Mouse (Mus musculus): ENCODE measurements around the gene Ccdc57. TPM values are rescaled to one million over a fixed set of nuclear protein-coding genes. Genes with fewer than 3 reads are reported as not detected.
"Not testable (repeated sequence)": the region's sequence is repeated elsewhere in the genome, so short reads cannot be mapped to it uniquely, and the experiment has no call there.

The Ccdc57 gene
- total RNA-seq, 2 experiments from 2014 or later, result 1.7 to 1.8 TPM

DNA sequence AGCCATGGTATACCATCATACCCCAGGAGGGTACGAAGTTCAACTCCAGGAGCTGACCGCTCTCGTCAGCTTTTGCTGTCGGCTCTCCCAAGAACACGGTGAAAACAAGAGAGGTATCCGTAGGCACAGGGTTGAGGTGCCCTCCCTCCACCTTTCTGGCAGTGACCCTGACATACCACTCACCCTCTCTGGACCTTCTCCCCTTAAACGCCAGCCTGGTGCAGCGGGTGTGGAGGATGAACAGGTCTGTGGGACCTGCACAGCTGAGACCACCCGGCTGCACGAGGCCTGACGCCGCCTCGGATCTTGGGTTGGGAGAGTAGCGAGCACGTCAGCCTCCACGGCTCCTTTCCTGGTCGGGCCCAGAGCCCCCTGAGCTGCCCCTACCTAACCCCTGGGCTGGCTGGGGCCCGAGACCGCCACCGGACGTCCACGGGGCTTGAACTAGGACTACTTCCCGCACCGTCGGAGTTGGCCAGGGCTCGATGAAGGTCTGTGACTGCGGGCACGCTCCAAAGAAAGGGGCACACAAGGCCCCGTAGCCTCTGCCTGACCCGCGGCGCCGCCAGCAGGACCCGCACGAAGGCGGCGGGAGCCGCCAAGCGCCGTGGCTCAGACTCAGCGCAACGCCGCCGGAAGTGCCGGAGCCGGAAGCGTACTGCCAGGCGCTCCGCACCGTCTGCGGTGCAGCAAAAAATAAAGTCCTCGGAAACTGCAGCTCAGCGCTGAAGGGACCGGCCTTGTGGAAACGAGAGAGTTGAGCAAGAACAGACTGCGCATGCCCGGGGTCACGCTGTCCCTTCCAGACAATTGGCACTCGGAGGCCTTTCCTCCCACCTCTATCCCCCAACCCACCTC lies 136.7 kb downstream of the Ccdc57 start, which contains the start of gene Dus1l:
Dus1l (minus strand) TSS at position 648 of the 858 bp plus-strand sequence.
- intact Hi-C loops (cut with DNase I), result loop anchor here (1.0 kb wide), 1 partner anchor 76 kb away; no protein-coding TSS in a partner anchor

DNA sequence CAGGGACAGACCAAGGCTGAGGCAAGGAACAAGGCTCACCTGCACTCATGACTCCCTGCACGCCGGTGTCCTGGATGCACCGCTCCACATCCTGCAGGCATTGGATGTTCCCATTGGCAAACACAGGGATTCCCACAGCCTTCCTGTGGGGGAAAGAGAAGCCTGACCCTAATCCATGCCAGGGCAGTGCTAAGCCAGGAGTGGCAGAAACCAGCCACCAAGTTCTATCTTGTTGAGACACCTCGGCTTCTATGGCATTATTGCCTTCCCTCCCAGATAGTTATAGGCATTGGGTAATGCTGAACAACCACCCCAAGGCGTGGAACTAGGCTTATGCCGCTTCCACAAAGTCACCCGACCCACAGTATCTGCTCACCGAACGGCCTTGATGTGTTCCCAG lies 140.0 kb downstream of the Ccdc57 start:
- DNase-seq, result no peak
- intact Hi-C loops (cut with DNase I), result no loop called here

More for the DNA sequence above, 136.7 kb downstream of the Ccdc57 start, which contains the start of gene Dus1l:
- DNase-seq, result peak; percentile 98 to 99

- intact Hi-C loops (cut with DNase I), result no loop called here
- no peak for DNase-seq
Measured at GRCm38 (mm10) chr11:120789810-120790209, 142.9 kb downstream of the Ccdc57 start.

DNA sequence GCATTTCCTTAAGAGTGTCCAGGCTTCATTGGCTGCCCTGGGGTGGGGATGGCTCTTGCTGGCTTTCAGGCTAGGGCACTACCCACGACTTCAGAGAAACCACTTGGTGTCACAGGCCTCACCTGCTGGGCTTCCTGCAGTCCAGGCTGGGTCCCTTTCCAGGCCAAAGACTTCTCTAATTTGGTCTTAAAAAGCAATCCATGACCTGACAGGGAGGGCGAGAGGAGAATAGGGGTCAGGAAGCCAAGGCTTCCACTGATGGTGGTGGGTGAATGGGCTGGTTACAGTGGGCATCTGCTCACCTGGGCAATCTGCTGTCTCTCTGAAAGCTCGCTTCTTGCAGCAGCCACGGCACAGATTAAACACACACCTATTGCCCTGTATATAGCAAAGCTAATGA lies 143.3 kb downstream of the Ccdc57 start:
- intact Hi-C loops (cut with DNase I), result no loop called here
- no peak for DNase-seq

DNA sequence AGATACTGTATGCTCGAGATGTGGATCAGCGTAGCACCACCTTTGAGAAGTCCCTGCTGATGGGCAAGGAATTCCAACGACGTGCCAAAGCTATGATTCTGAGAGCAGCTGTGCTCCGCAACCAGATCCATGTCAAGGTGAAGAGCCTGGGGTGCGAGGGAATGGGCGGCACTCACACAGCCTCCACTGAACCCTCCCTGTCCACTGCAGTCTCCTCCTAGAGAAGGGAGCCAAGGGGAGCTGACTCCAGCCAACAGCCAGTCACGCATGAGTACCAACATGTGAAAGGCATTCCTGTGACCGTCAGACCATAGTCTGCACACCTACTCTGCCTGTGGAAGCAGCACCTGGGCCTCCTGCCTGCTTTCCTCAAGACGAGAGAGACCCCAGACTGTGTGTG lies 144.2 kb downstream of the Ccdc57 start:
- DNase-seq; intact Hi-C loops (cut with DNase I): not testable (repeated sequence)

GRCm38 (mm10) chr11:120785145-120785544 lies 147.5 kb downstream of the Ccdc57 start:
- DNase-seq, result no peak
- intact Hi-C loops (cut with DNase I), result no loop called here

- intact Hi-C loops (cut with DNase I), result no loop called here
- DNase-seq, result peak; percentile 86 to 88
Measured at GRCm38 (mm10) chr11:120784064-120784791, 148.4 kb downstream of the Ccdc57 start, which contains the start of the genes Rfng and Gps1. Gene Rfng (minus strand): TSS chr11:120784207. Gene Gps1 (plus strand): TSS chr11:120784272.

- intact Hi-C loops (cut with DNase I), result no loop called here
- DNase-seq, result no peak
Measured at GRCm38 (mm10) chr11:120783426-120784063, 149.1 kb downstream of the Ccdc57 start.

- DNase-seq, result not testable (repeated sequence)
Measured at GRCm38 (mm10) chr11:120781361-120781760, 151.3 kb downstream of the Ccdc57 start.

DNA sequence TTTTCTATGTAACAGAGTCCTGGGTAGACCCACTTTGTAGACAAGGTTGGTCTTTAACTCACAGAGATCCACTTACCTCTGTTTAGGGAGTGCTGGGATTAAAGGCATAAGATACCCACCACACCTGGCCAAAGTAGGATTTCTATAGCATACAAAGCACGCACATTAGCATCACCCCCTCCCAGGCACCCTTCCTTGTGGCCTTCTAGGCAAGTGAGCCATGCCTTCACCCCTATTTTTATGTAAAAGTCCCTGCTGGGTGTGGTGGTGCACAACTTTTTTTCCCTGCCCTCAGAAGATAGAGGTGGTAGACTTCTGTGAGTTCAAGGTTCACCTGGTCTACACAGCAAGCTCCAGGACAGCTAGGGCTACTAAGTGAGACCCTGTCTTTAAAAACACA lies 152.8 kb downstream of the Ccdc57 start:
- intact Hi-C loops (cut with DNase I), result loop anchor here (5.0 to 10.0 kb wide), 3 partner anchors 123 to 293 kb away; no protein-coding TSS in a partner anchor

More at GRCm38 (mm10) chr11:120781361-120781760, 151.3 kb downstream of the Ccdc57 start:
- intact Hi-C loops (cut with DNase I), result not testable (repeated sequence)

GRCm38 (mm10) chr11:120777123-120777522 lies 155.5 kb downstream of the Ccdc57 start:
- intact Hi-C loops (cut with DNase I), result loop anchor here (5.0 to 10.0 kb wide), 3 partner anchors 120 to 290 kb away; no protein-coding TSS in a partner anchor
- DNase-seq, result no peak

More for the DNA sequence above, 152.8 kb downstream of the Ccdc57 start:
- no peak for DNase-seq

Other genes starting within 250 kb of the Ccdc57 start
- gene Cenpx, start 219.1 kb downstream of the Ccdc57 start, total RNA-seq (2021), result 10 to 100 TPM; 38.1 to 40.6 TPM
- gene Lrrc45, start 218.9 kb downstream of the Ccdc57 start, total RNA-seq (2021), result 10 to 100 TPM in 1 of 2 experiments, 1 to 10 TPM in 1; 9.7 to 10.1 TPM
- 1 to 10 TPM; 1.4 to 1.7 TPM for gene Rac3, start 211.4 kb downstream of the Ccdc57 start, total RNA-seq (2021)
- 1 to 10 TPM; 3.2 to 4.1 TPM for gene Dcxr, start 205.6 kb downstream of the Ccdc57 start, total RNA-seq (2021)
- gene Cbr2, start 200.8 kb downstream of the Ccdc57 start, total RNA-seq (2021), result 10 to 100 TPM in 1 of 2 experiments, 1 to 10 TPM in 1; 8.3 to 14.4 TPM
- 10 to 100 TPM; 20.1 to 21.0 TPM for gene Hmga1b, start 170.1 kb downstream of the Ccdc57 start, total RNA-seq (2021)
- gene Rfng, start 148.7 kb downstream of the Ccdc57 start, total RNA-seq (2021), result 10 to 100 TPM; 12.2 to 12.5 TPM
- gene Gps1, start 148.6 kb downstream of the Ccdc57 start, total RNA-seq (2021), result 10 to 100 TPM; 61.7 to 69.1 TPM
- gene Dus1l, start 136.5 kb downstream of the Ccdc57 start, total RNA-seq (2021), result 10 to 100 TPM; 33.1 to 34.8 TPM
- 10 to 100 TPM; 27.4 to 33.8 TPM for gene Fasn, start 108.3 kb downstream of the Ccdc57 start, total RNA-seq (2021)
- gene Slc16a3, start 15.6 kb upstream of the Ccdc57 start, total RNA-seq (2021), result 1 to 10 TPM; 4.0 to 4.4 TPM
- gene Csnk1d, start 58.5 kb upstream of the Ccdc57 start, total RNA-seq (2021), result 10 to 100 TPM; 86.0 to 89.5 TPM
- gene Cd7, start 106.5 kb upstream of the Ccdc57 start, total RNA-seq (2021), result under 1 TPM in 1 of 2 experiments, not detected in 1; 0.26 TPM
- gene Sectm1b, start 130.7 kb upstream of the Ccdc57 start, total RNA-seq (2021), result not detected
- not detected for gene Sectm1a, start 148.3 kb upstream of the Ccdc57 start, total RNA-seq (2021)
- gene Tex19.2, start 185.8 kb upstream of the Ccdc57 start, total RNA-seq (2021), result not detected
- gene Tex19.1, start 213.3 kb upstream of the Ccdc57 start, total RNA-seq (2021), result not detected
- gene Uts2r, start 227.4 kb upstream of the Ccdc57 start, total RNA-seq (2021), result under 1 TPM; 0.24 to 0.35 TPM